Mouse (Mus musculus) erythroblast, embryonic 14.5 days (primary cell): ENCODE results near the gene Tes. TPM values are rescaled to one million over a fixed set of nuclear protein-coding genes. Genes with fewer than 3 reads are reported as not detected.

Experiments used
- H3K27me3 ChIP-seq: 2 replicates; pipeline ENCODE4 v1.6.1; 2012; ENCODE audit warnings: inconsistent platforms; ENCODE audit not compliant: control insufficient read depth
- H3K36me3 ChIP-seq: 2 replicates; pipeline ENCODE4 v1.6.1; 2012; ENCODE audit warnings: mild to moderate bottlenecking, inconsistent platforms; ENCODE audit not compliant: control insufficient read depth
- H3K4me1 ChIP-seq: 2 replicates; pipeline ENCODE4 v1.6.1; 2012; ENCODE audit warnings: inconsistent platforms; ENCODE audit not compliant: control insufficient read depth
- H3K4me3 ChIP-seq: replicated peaks from 2 replicates; pipeline ENCODE3; 2012; ENCODE audit warnings: moderate library complexity, mild to moderate bottlenecking, inconsistent platforms
- H3K9me3 ChIP-seq: 2 replicates; pipeline ENCODE4 v1.6.1; 2012; ENCODE audit warnings: low read length, inconsistent platforms, mixed read lengths; ENCODE audit not compliant: control insufficient read depth
- GATA1 ChIP-seq: IDR thresholded peaks from 2 replicates; pipeline ENCODE4 v1.6.1; 2012; ENCODE audit warnings: low read length, inconsistent platforms, mixed read lengths
- TAL1 ChIP-seq: IDR thresholded peaks from 3 replicates; pipeline ENCODE4 v1.6.1; 2012; ENCODE audit warnings: low read length, inconsistent platforms, mixed read lengths
- polyA plus RNA-seq: library from polyadenylated mRNA; stranded (reverse); fragments of >175 nt; gene quantifications from 2 replicates; pipeline ENCODE4 v1.2.3, GENCODE M21; 2012

Gene Tes
- polyA plus RNA-seq, 1 experiment, result 0.03 TPM

- H3K9me3 ChIP-seq, result no peaks in the 10 kb centered on the region
These were observed 8.0 kb downstream of the Tes start for GRCm38 (mm10) chr6:17072763-17073484.

GRCm38 (mm10) chr6:17077270-17077669 lies 12.3 kb downstream of the Tes start:
- no peak overlapping the region for H3K4me3 ChIP-seq
- no peaks in the 10 kb centered on the region for H3K27me3 ChIP-seq
- TF ChIP-seq TAL1, result no peak
- no peak for TF ChIP-seq GATA1
- no peaks in the 10 kb centered on the region for H3K36me3 ChIP-seq
- no peaks in the 10 kb centered on the region for H3K4me1 ChIP-seq
- H3K9me3 ChIP-seq, result no peaks in the 10 kb centered on the region

More at GRCm38 (mm10) chr6:17072763-17073484, 8.0 kb downstream of the Tes start:
- Histone ChIP-seq H3K27me3 (no peaks in the 10 kb centered on the region), H3K4me3 (no peak overlapping the region), H3K4me1 (no peaks in the 10 kb centered on the region), H3K36me3 (no peaks in the 10 kb centered on the region)
- TF ChIP-seq GATA1 (no peak), TAL1 (no peak)

GRCm38 (mm10) chr6:17077720-17078119 lies 12.8 kb downstream of the Tes start:
- Histone ChIP-seq H3K9me3 (no peaks in the 10 kb centered on the region), H3K4me3 (no peak overlapping the region)

GRCm38 (mm10) chr6:17079304-17079703 lies 14.4 kb downstream of the Tes start:
- Histone ChIP-seq H3K36me3 (no peaks in the 10 kb centered on the region), H3K4me1 (no peaks in the 10 kb centered on the region), H3K4me3 (no peak overlapping the region), H3K27me3 (no peaks in the 10 kb centered on the region), H3K9me3 (no peaks in the 10 kb centered on the region)
- no peak for TF ChIP-seq GATA1
- no peak for TF ChIP-seq TAL1

More at GRCm38 (mm10) chr6:17077720-17078119, 12.8 kb downstream of the Tes start:
- Histone ChIP-seq H3K4me1 (no peaks in the 10 kb centered on the region), H3K27me3 (no peaks in the 10 kb centered on the region), H3K36me3 (no peaks in the 10 kb centered on the region)
- TF ChIP-seq TAL1, result no peak

GRCm38 (mm10) chr6:17079826-17080225 lies 14.9 kb downstream of the Tes start:
- Histone ChIP-seq H3K36me3 (no peaks in the 10 kb centered on the region), H3K27me3 (no peaks in the 10 kb centered on the region), H3K9me3 (no peaks in the 10 kb centered on the region), H3K4me3 (no peak overlapping the region), H3K4me1 (no peaks in the 10 kb centered on the region)
- TF ChIP-seq TAL1 (no peak), GATA1 (no peak)

- no peaks in the 10 kb centered on the region for H3K36me3 ChIP-seq
- H3K4me3 ChIP-seq, result no peak overlapping the region
- H3K4me1 ChIP-seq, result no peaks in the 10 kb centered on the region
- TF ChIP-seq GATA1 (no peak), TAL1 (no peak)
- no peaks in the 10 kb centered on the region for H3K9me3 ChIP-seq
- H3K27me3 ChIP-seq, result no peaks in the 10 kb centered on the region
These were observed 17.3 kb downstream of the Tes start for GRCm38 (mm10) chr6:17082238-17082637.

GRCm38 (mm10) chr6:17082800-17083199 lies 17.9 kb downstream of the Tes start:
- no peak for TF ChIP-seq TAL1
- no peak for TF ChIP-seq GATA1
- no peaks in the 10 kb centered on the region for H3K36me3 ChIP-seq
- no peaks in the 10 kb centered on the region for H3K4me1 ChIP-seq
- H3K27me3 ChIP-seq, result no peaks in the 10 kb centered on the region
- no peaks in the 10 kb centered on the region for H3K9me3 ChIP-seq
- H3K4me3 ChIP-seq, result no peak overlapping the region

GRCm38 (mm10) chr6:17087485-17087884 lies 22.5 kb downstream of the Tes start:
- H3K4me3 ChIP-seq, result no peak overlapping the region
- H3K27me3 ChIP-seq, result no peaks in the 10 kb centered on the region
- H3K4me1 ChIP-seq, result no peaks in the 10 kb centered on the region
- no peak for TF ChIP-seq GATA1
- TF ChIP-seq TAL1, result no peak
- H3K9me3 ChIP-seq, result no peaks in the 10 kb centered on the region
- no peaks in the 10 kb centered on the region for H3K36me3 ChIP-seq

- H3K27me3 ChIP-seq, result no peaks in the 10 kb centered on the region
- no peaks in the 10 kb centered on the region for H3K4me1 ChIP-seq
- H3K36me3 ChIP-seq, result no peaks in the 10 kb centered on the region
- no peaks in the 10 kb centered on the region for H3K9me3 ChIP-seq
- no peak overlapping the region for H3K4me3 ChIP-seq
- TF ChIP-seq GATA1, result no peak
- no peak for TF ChIP-seq TAL1
These were observed 32.4 kb downstream of the Tes start for GRCm38 (mm10) chr6:17097301-17097700.

GRCm38 (mm10) chr6:17098559-17098958 lies 33.6 kb downstream of the Tes start:
- H3K4me1 ChIP-seq, result no peaks in the 10 kb centered on the region
- H3K36me3 ChIP-seq, result no peaks in the 10 kb centered on the region
- no peak overlapping the region for H3K4me3 ChIP-seq
- H3K27me3 ChIP-seq, result no peaks in the 10 kb centered on the region
- TF ChIP-seq TAL1 (no peak), GATA1 (no peak)
- H3K9me3 ChIP-seq, result no peaks in the 10 kb centered on the region
